Mouse (Mus musculus) ES-Bruce4 (cell line): ENCODE measurements at regions not wholly inside any gene's neighbourhood (a gene's known extent, or its start where the extent isn't known, plus 50 kb on each side); places are given as distances from the start of the nearest gene placed in this dataset.

Experiments
- H3K27ac ChIP-seq: 2 replicates; pipeline ENCODE4 v1.5.1; 2012; ENCODE audit warnings: low read length, inconsistent platforms; ENCODE audit not compliant: insufficient read depth
- H3K27me3 ChIP-seq: 2 replicates; pipeline ENCODE4 v1.6.1; 2012; ENCODE audit warnings: mild to moderate bottlenecking, low read length, inconsistent platforms; ENCODE audit not compliant: control insufficient read depth, poor library complexity, insufficient read depth, severe bottlenecking
- H3K36me3 ChIP-seq: 2 replicates; pipeline ENCODE4 v1.6.1; 2012; ENCODE audit warnings: inconsistent platforms, mild to moderate bottlenecking, low read length, moderate library complexity; ENCODE audit not compliant: control insufficient read depth, poor library complexity, insufficient read depth, severe bottlenecking
- H3K4me1 ChIP-seq: one replicate; pipeline ENCODE4 v1.8.1; 2011; ENCODE audit warnings: low read length; ENCODE audit not compliant: control insufficient read depth, insufficient read depth
- H3K4me3 ChIP-seq: 2 replicates; pipeline ENCODE4 v1.5.1; 2011; ENCODE audit warnings: low read depth, mild to moderate bottlenecking, low read length
- H3K9ac ChIP-seq: 2 replicates; pipeline ENCODE4 v1.6.1; 2012; ENCODE audit warnings: low read depth, mild to moderate bottlenecking, inconsistent platforms; ENCODE audit not compliant: poor library complexity, severe bottlenecking
- H3K9me3 ChIP-seq: replicated peaks from 2 replicates; pipeline ENCODE4 v1.6.1; 2012; ENCODE audit warnings: mild to moderate bottlenecking, low read length, inconsistent platforms; ENCODE audit not compliant: control insufficient read depth, poor library complexity, insufficient read depth, severe bottlenecking
- CTCF ChIP-seq: IDR thresholded peaks from one replicate; pipeline ENCODE4 v1.8.1; 2011; ENCODE audit warnings: low read depth, low read length
- EP300 ChIP-seq: IDR thresholded peaks from 2 replicates; pipeline ENCODE4 v1.6.1; 2011; ENCODE audit warnings: low read depth, low read length; ENCODE audit not compliant: insufficient read depth
- POLR2A ChIP-seq: IDR thresholded peaks from one replicate; pipeline ENCODE4 v1.8.1; 2011; ENCODE audit warnings: low read length; ENCODE audit not compliant: insufficient read depth

DNA sequence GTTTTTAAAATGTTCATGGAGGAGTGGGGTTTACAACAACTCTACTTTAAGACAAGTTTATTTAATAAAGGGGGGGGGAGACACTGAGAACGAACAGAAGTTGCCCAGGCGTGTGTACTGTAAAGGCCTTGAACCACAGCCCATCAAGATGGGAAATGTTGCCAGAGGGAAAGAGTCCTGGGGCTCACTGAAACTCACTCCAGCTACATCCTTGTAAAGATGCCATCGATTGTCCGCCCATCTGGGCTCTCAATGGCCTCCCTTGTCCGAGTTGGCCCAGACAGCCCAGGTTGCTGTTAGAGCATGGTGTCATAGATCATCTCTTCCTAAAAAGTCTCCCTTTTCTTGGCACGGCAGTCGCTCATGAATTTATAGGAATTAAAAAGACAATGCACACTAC lies 462.7 kb upstream of the Gm19410 start:
- Histone ChIP-seq H3K27ac (no peak overlapping the region), H3K36me3 (no peaks in the 10 kb centered on the region), H3K27me3 (no peaks in the 10 kb centered on the region), H3K9ac (no peak overlapping the region), H3K9me3 (0 out of 2 replicates have a peak, but pooled peaks cover 2% of the 10 kb centered on the region), H3K4me1 (no peaks in the 10 kb centered on the region), H3K4me3 (no peak overlapping the region)
- TF ChIP-seq CTCF: no peak
- TF ChIP-seq POLR2A: no peak
- TF ChIP-seq EP300: no peak

DNA sequence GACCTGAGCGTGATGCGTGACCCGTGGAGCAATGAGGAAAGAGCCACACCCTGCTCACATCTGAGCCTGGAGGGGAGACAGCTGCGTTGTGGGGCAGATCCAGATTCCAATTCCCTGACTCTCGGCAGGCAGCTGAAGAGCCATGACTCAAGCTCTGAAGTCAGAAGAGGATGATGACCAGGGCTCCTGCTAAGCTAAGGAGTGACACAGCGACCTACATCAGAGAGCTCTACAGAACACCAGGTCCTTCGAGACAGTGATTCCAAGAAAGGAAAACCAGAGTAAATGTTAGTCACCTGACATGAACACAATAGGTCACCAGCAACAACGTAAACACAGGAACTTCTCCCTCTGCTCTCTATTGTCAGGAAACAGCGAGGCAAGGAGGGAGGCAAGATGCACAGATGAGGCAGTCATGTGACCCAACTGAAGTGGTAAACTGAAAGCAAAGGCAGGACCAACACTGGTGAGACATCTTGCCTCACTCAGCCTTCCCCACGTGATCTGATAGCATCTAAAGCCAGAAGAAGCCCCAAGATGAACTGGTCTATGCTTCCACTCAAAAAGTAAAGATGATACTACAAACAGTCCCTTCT lies 444.2 kb upstream of the Gm19410 start:
- H3K4me3 ChIP-seq: no peak overlapping the region
- TF ChIP-seq EP300: no peak
- no peak for TF ChIP-seq CTCF
- no peak for TF ChIP-seq POLR2A
- H3K36me3 ChIP-seq: no peaks in the 10 kb centered on the region
- no peaks in the 10 kb centered on the region for H3K27me3 ChIP-seq
- no peak overlapping the region for H3K9ac ChIP-seq
- H3K9me3 ChIP-seq: no peaks in the 10 kb centered on the region
- no peak overlapping the region for H3K27ac ChIP-seq
- no peaks in the 10 kb centered on the region for H3K4me1 ChIP-seq

- no peak overlapping the region for H3K27ac ChIP-seq
- no peaks in the 10 kb centered on the region; the same call in 1 of the 2 replicates for H3K27me3 ChIP-seq
- H3K36me3 ChIP-seq: no peaks in the 10 kb centered on the region
- no peaks in the 10 kb centered on the region for H3K4me1 ChIP-seq
- H3K9me3 ChIP-seq: no peaks in the 10 kb centered on the region; the same call in 1 of the 2 replicates
- H3K9ac ChIP-seq: no peak overlapping the region
- no peak overlapping the region for H3K4me3 ChIP-seq
- no peak for TF ChIP-seq CTCF
- TF ChIP-seq EP300: no peak
- no peak for TF ChIP-seq POLR2A
Measured at GRCm38 (mm10) chr8:35323180-35323975, 442.2 kb upstream of the Gm19410 start.
